Mouse (Mus musculus): Measurements from ENCODE around the gene Gucy2g. TPM values are rescaled to one million over a fixed set of nuclear protein-coding genes. Genes with fewer than 3 reads are reported as not detected.
"Not testable (repeated sequence)": the region's sequence is repeated elsewhere in the genome, so short reads cannot be mapped to it uniquely, and the experiment has no call there.

The Gucy2g gene
- polyA plus RNA-seq, 1 experiment from 2014 or later: 0.08 TPM

GRCm38 (mm10) chr19:55171585-55171984 lies 69.5 kb downstream of the Gucy2g start:
- no peak for DNase-seq (ENCODE audit: low spot score)
- Histone ChIP-seq H3K9me3 (ENCODE audit: control insufficient read depth, low read length) (no peaks in the 10 kb centered on the region), H3K4me3 (ENCODE audit: low read depth, low read length) (no peak overlapping the region), H3K27me3 (ENCODE audit: control insufficient read depth, insufficient read depth, low read length) (no peaks in the 10 kb centered on the region), H3K4me1 (replicated peaks; ENCODE audit: control insufficient read depth, insufficient read depth) (no peaks in the 10 kb centered on the region), H3K9ac (ENCODE audit: low read length) (no peak overlapping the region), H3K4me2 (replicated peaks; ENCODE audit: low read depth) (no peak overlapping the region), H3K27ac (replicated peaks) (no peak overlapping the region), H3K36me3 (ENCODE audit: control insufficient read depth, insufficient read depth, low read length) (no peaks in the 10 kb centered on the region)
- no peak for ATAC-seq (ENCODE audit: low FRiP score, low TSS enrichment)
- TF ChIP-seq EP300 (optimal IDR thresholded peaks at IDR 0.05) (no peak), CTCF (IDR thresholded peaks at IDR 0.05; ENCODE audit: low read depth) (no peak)
- 40% methylated on average over 1 of the region's 1 CpGs for WGBS

GRCm38 (mm10) chr19:55170399-55170798 lies 70.6 kb downstream of the Gucy2g start:
- ATAC-seq (ENCODE audit: low FRiP score, low TSS enrichment): no peak

DNA sequence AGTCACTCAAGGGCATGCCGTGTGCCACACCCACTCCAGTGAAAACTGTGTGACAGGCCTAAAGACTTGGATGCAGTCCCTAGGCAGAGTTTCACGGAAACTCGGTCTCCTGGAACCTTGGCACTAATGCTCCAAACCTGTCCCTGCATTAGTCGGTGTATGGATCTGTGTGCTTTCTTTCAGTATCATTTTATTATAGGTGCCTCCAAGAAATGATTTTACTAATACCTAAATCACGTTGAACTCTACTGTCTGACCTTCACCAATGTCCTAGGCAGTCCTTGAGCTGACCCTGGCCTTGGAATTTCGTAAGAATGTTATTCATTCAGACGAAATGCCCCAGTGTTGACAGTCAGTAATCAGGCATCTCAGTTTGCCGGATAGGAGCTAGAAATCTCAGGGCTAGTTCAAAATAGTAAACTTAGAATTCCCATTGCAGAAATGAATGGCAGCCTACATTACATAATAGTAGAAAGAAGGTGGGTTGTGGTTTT lies 71.8 kb downstream of the Gucy2g start:
- H3K4me1 ChIP-seq (replicated peaks; ENCODE audit: control insufficient read depth, insufficient read depth); H3K36me3 ChIP-seq (ENCODE audit: control insufficient read depth, insufficient read depth, low read length); H3K4me3 ChIP-seq (ENCODE audit: low read depth, low read length); DNase-seq (ENCODE audit: low spot score); H3K9ac ChIP-seq (ENCODE audit: low read length); H3K27me3 ChIP-seq (ENCODE audit: control insufficient read depth, insufficient read depth, low read length); ATAC-seq (ENCODE audit: low FRiP score, low TSS enrichment); H3K4me2 ChIP-seq (replicated peaks; ENCODE audit: low read depth); H3K9me3 ChIP-seq (ENCODE audit: control insufficient read depth, low read length); H3K27ac ChIP-seq (replicated peaks): not testable (repeated sequence)
- WGBS: 85% methylated on average over 8 of the region's 8 CpGs

More at GRCm38 (mm10) chr19:55170399-55170798, 70.6 kb downstream of the Gucy2g start:
- no peak overlapping the region for H3K4me3 ChIP-seq (ENCODE audit: low read depth, low read length)
- no peaks in the 10 kb centered on the region for H3K4me1 ChIP-seq (replicated peaks; ENCODE audit: control insufficient read depth, insufficient read depth)
- DNase-seq (ENCODE audit: low spot score): no peak
- TF ChIP-seq CTCF (IDR thresholded peaks at IDR 0.05; ENCODE audit: low read depth) (no peak), EP300 (optimal IDR thresholded peaks at IDR 0.05) (no peak)
- no peak overlapping the region for H3K9ac ChIP-seq (ENCODE audit: low read length)
- H3K27ac ChIP-seq (replicated peaks): no peak overlapping the region
- no peaks in the 10 kb centered on the region for H3K9me3 ChIP-seq (ENCODE audit: control insufficient read depth, low read length)
- no peak overlapping the region for H3K4me2 ChIP-seq (replicated peaks; ENCODE audit: low read depth)
- H3K27me3 ChIP-seq (ENCODE audit: control insufficient read depth, insufficient read depth, low read length): no peaks in the 10 kb centered on the region
- no peaks in the 10 kb centered on the region for H3K36me3 ChIP-seq (ENCODE audit: control insufficient read depth, insufficient read depth, low read length)

- Histone ChIP-seq H3K27ac (replicated peaks) (no peak overlapping the region), H3K36me3 (ENCODE audit: control insufficient read depth, insufficient read depth, low read length) (no peaks in the 10 kb centered on the region), H3K9me3 (ENCODE audit: control insufficient read depth, low read length) (no peaks in the 10 kb centered on the region), H3K4me3 (ENCODE audit: low read depth, low read length) (no peak overlapping the region), H3K4me1 (replicated peaks; ENCODE audit: control insufficient read depth, insufficient read depth) (no peaks in the 10 kb centered on the region), H3K27me3 (ENCODE audit: control insufficient read depth, insufficient read depth, low read length) (no peaks in the 10 kb centered on the region), H3K4me2 (replicated peaks; ENCODE audit: low read depth) (no peak overlapping the region), H3K9ac (ENCODE audit: low read length) (no peak overlapping the region)
- 25% methylated on average over 6 of the region's 6 CpGs for WGBS
- DNase-seq (ENCODE audit: low spot score): no peak
- ATAC-seq (ENCODE audit: low FRiP score, low TSS enrichment): no peak
- TF ChIP-seq CTCF (IDR thresholded peaks at IDR 0.05; ENCODE audit: low read depth) (no peak), EP300 (optimal IDR thresholded peaks at IDR 0.05) (no peak)
Observed at GRCm38 (mm10) chr19:55168360-55168759, 72.7 kb downstream of the Gucy2g start.

GRCm38 (mm10) chr19:55167741-55168140 lies 73.3 kb downstream of the Gucy2g start:
- Histone ChIP-seq H3K27me3 (ENCODE audit: control insufficient read depth, insufficient read depth, low read length) (no peaks in the 10 kb centered on the region), H3K9me3 (ENCODE audit: control insufficient read depth, low read length) (no peaks in the 10 kb centered on the region), H3K9ac (ENCODE audit: low read length) (no peak overlapping the region), H3K36me3 (ENCODE audit: control insufficient read depth, insufficient read depth, low read length) (no peaks in the 10 kb centered on the region), H3K4me1 (replicated peaks; ENCODE audit: control insufficient read depth, insufficient read depth) (no peaks in the 10 kb centered on the region), H3K27ac (replicated peaks) (no peak overlapping the region), H3K4me2 (replicated peaks; ENCODE audit: low read depth) (no peak overlapping the region), H3K4me3 (ENCODE audit: low read depth, low read length) (no peak overlapping the region)
- no peak for ATAC-seq (ENCODE audit: low FRiP score, low TSS enrichment)
- DNase-seq (ENCODE audit: low spot score): no peak
- TF ChIP-seq EP300 (optimal IDR thresholded peaks at IDR 0.05) (no peak), CTCF (IDR thresholded peaks at IDR 0.05; ENCODE audit: low read depth) (no peak)
- WGBS: 47% methylated on average over 2 of the region's 2 CpGs

- no peak overlapping the region for H3K27ac ChIP-seq (replicated peaks)
- H3K27me3 ChIP-seq (ENCODE audit: control insufficient read depth, insufficient read depth, low read length): no peaks in the 10 kb centered on the region
- TF ChIP-seq CTCF (IDR thresholded peaks at IDR 0.05; ENCODE audit: low read depth) (no peak), EP300 (optimal IDR thresholded peaks at IDR 0.05) (no peak)
- no peaks in the 10 kb centered on the region for H3K36me3 ChIP-seq (ENCODE audit: control insufficient read depth, insufficient read depth, low read length)
- no peak overlapping the region for H3K4me3 ChIP-seq (ENCODE audit: low read depth, low read length)
- ATAC-seq (ENCODE audit: low FRiP score, low TSS enrichment) (no peak), DNase-seq (ENCODE audit: low spot score) (no peak)
- no peak overlapping the region for H3K9ac ChIP-seq (ENCODE audit: low read length)
- 82% methylated on average over 2 of the region's 2 CpGs for WGBS
- H3K4me2 ChIP-seq (replicated peaks; ENCODE audit: low read depth): no peak overlapping the region
- H3K9me3 ChIP-seq (ENCODE audit: control insufficient read depth, low read length): no peaks in the 10 kb centered on the region
- no peaks in the 10 kb centered on the region for H3K4me1 ChIP-seq (replicated peaks; ENCODE audit: control insufficient read depth, insufficient read depth)
Observed at GRCm38 (mm10) chr19:55166741-55167140, 74.3 kb downstream of the Gucy2g start.

All from stomach, postnatal 0 days (tissue).